Mouse (Mus musculus) olfactory bulb, adult 2 months (tissue): ENCODE measurements around the gene Hoxc6.

Experiments used
- CTCF ChIP-seq: fragments of 200-500 bp; IDR thresholded peaks from 2 replicates; pipeline ENCODE4 v1.5.1; 2012; ENCODE audit warnings: low read depth, mild to moderate bottlenecking, low read length, moderate library complexity; ENCODE audit not compliant: insufficient read depth
- POLR2A ChIP-seq: fragments of 200-500 bp; IDR thresholded peaks from 2 replicates; pipeline ENCODE4 v1.6.1; 2012; ENCODE audit warnings: mild to moderate bottlenecking, low read depth, low read length, moderate library complexity; ENCODE audit not compliant: insufficient read depth

DNA sequence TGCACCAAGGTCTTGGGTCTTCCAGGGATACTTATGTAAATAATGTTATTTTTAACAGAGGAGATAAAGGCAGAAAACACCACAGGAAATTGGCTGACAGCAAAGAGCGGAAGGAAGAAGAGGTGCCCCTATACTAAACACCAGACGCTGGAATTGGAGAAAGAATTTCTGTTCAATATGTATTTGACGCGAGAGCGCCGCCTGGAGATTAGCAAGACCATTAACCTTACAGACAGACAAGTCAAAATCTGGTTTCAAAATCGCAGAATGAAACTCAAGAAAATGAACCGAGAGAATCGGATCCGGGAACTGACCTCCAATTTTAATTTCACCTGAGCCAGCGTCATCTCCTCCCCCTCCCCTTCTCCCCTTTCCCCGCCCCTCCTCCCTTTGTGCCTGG, 27.3 kb upstream of the Hoxc6 start:
- TF ChIP-seq CTCF = no peak
- TF ChIP-seq POLR2A = no peak
